Mouse (Mus musculus) cortical plate, adult 2 months (tissue): Measurements from ENCODE around the gene Scamp2.

Experiments
- CTCF ChIP-seq: fragments of 200-500 bp; IDR thresholded peaks from 2 replicates; pipeline ENCODE4 v1.5.1; 2011; ENCODE audit warnings: mild to moderate bottlenecking, control low read depth, low read length; ENCODE audit not compliant: insufficient read depth; ENCODE audit errors: extremely low read depth
- POLR2A ChIP-seq: fragments of 200-500 bp; IDR thresholded peaks from 2 replicates; pipeline ENCODE4 v1.6.1; 2011; ENCODE audit warnings: mild to moderate bottlenecking, low read length, control low read depth; ENCODE audit not compliant: insufficient read depth; ENCODE audit errors: extremely low read depth

DNA sequence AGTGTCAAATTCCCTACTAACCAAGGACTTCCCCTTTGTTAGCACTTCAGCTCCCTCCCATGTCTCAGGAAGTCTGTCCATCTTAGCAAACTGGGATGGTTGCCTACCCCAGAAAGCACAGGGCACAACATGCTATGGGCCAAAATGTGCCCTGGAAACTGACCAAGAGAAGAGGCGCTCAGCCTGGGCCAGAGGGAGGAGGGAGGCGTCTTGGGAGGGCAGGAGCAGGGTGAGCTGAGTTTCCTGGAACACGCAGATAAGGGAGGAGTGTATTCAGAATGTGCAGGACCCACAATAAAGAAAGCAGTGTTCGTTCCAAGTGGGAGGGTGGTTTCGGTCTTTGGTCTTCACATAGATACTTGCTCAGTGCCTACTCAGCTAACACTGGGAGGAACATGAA lies 13.5 kb upstream of the Scamp2 start:
- TF ChIP-seq CTCF (no peak), POLR2A (no peak)
